17 mouse cellular contexts compared by ENCODE assay signal in the genomic region with DNA sequence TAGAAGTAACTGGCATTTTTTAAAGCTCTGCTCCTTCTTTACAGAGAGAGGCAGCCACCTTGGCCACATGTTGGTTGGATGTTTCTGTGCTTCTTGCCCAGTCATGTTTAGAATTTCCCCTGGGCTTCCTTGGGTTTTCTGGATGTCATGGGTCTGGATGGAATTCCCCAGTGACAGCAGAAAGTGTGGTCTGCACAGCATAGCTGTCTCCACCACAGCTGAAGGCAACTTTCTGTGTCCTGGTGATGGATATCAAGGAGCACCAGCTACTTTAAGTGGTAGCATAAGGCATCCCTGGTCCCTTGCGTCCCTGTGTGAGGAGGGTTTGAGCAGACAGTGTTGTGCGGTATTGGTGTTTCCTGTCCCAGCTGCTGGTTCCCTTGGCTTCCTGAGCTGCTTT.
DNase-seq lines count a peak whose midpoint lies in the region; TF ChIP-seq lines count a peak whose summit lies in the region.
"Had no signal": no experiment of that assay in that cellular context is flagged by ENCODE, and none has a peak within 500 bp of the region (broad histone marks: within the 10 kb centered on the region; RNA-seq: fewer than 3 reads in every experiment).

No protein-coding gene starts in this region.

- no peak overlapping the region for H3K4me2 ChIP-seq in CH12.LX (ENCODE audit: insufficient read depth, low read depth, poor library complexity, severe bottlenecking)
- H3K4me2 ChIP-seq: embryonic facial prominence, embryonic 12.5 days; forebrain, embryonic 12.5 days; heart, embryonic 13.5 days; hindbrain, embryonic 12.5 days had no signal

- DNase-seq in heart, embryonic 10.5 days (ENCODE audit: low spot score) = no peak
- DNase-seq in heart, adult 2 months = no peak
- DNase-seq in thymus, postnatal 14 days = peak; percentile 44
- DNase-seq in thymus, adult 18-20 months = no peak
- no peak for DNase-seq in CH12.LX (ENCODE audit: extremely low read depth)
- DNase-seq in forebrain, embryonic 10.5 days (ENCODE audit: extremely low spot score, low spot score) = no peak
- no peak for DNase-seq in right cerebral cortex, adult 18-20 months
- DNase-seq: adrenal gland, postnatal 10 days; cerebellum, adult 11-12 months; cerebellum, adult 9-10 months; cerebellum, postnatal 25 days; gastrocnemius, postnatal 10 days; heart, postnatal 36 days had no signal

- no peak for TF ChIP-seq RAD21 in CH12.LX (IDR thresholded peaks at IDR 0.05; ENCODE audit: low read depth, low read length)

- H3K9ac ChIP-seq in heart, adult 2 months (ENCODE audit: low read depth, low read length) = no peak overlapping the region
- no peak overlapping the region for H3K9ac ChIP-seq in CH12.LX (ENCODE audit: insufficient read depth, low read depth)
- H3K9ac ChIP-seq: embryonic facial prominence, embryonic 12.5 days; forebrain, embryonic 12.5 days; heart, embryonic 13.5 days; hindbrain, embryonic 12.5 days had no signal

- intact Hi-C loops in heart, adult 2 months (cut with DNase I) = no loop called here

- no peak overlapping the region for H3K4me3 ChIP-seq in heart, embryonic 10.5 days
- H3K4me3 ChIP-seq in heart, adult 2 months = no peak overlapping the region
- no peak overlapping the region for H3K4me3 ChIP-seq in CH12.LX (replicated peaks in 1 of 3; ENCODE audit: low read depth in 2 of 3, low read length in 2 of 3, poor library complexity in 1 of 3)
- no peak overlapping the region for H3K4me3 ChIP-seq in forebrain, embryonic 10.5 days
- H3K4me3 ChIP-seq: embryonic facial prominence, embryonic 12.5 days; forebrain, embryonic 12.5 days; heart, embryonic 13.5 days; hindbrain, embryonic 12.5 days had no signal

- no peaks in the 10 kb centered on the region for H3K27me3 ChIP-seq in heart, embryonic 10.5 days (ENCODE audit: insufficient read depth, poor library complexity, severe bottlenecking)
- no peaks in the 10 kb centered on the region for H3K27me3 ChIP-seq in heart, adult 2 months (ENCODE audit: control insufficient read depth, insufficient read depth, low read length)
- no peaks in the 10 kb centered on the region for H3K27me3 ChIP-seq in CH12.LX (replicated peaks)
- no peaks in the 10 kb centered on the region for H3K27me3 ChIP-seq in forebrain, embryonic 10.5 days (ENCODE audit: poor library complexity, severe bottlenecking)
- H3K27me3 ChIP-seq: embryonic facial prominence, embryonic 12.5 days; forebrain, embryonic 12.5 days; heart, embryonic 13.5 days; hindbrain, embryonic 12.5 days had no signal

- H3K9me3 ChIP-seq in heart, embryonic 10.5 days = no peaks in the 10 kb centered on the region
- no peaks in the 10 kb centered on the region for H3K9me3 ChIP-seq in CH12.LX (replicated peaks; ENCODE audit: low read length)
- H3K9me3 ChIP-seq in forebrain, embryonic 10.5 days = no peaks in the 10 kb centered on the region
- H3K9me3 ChIP-seq: embryonic facial prominence, embryonic 12.5 days; forebrain, embryonic 12.5 days; heart, embryonic 13.5 days; hindbrain, embryonic 12.5 days had no signal

- H3K27ac ChIP-seq in heart, embryonic 10.5 days = 0 out of 2 replicates have a peak overlapping the region, but pooled peaks have one; percentile 39
- H3K27ac ChIP-seq in heart, adult 2 months = no peak overlapping the region
- no peak overlapping the region for H3K27ac ChIP-seq in CH12.LX (ENCODE audit: insufficient read depth, low read depth)
- H3K27ac ChIP-seq in forebrain, embryonic 10.5 days = no peak overlapping the region
- H3K27ac ChIP-seq: embryonic facial prominence, embryonic 12.5 days; forebrain, embryonic 12.5 days; heart, embryonic 13.5 days; hindbrain, embryonic 12.5 days had no signal

- dilution Hi-C loops in CH12.LX (cut with MboI; ENCODE audit: extremely low pct_ligation_motif_present, extremely low pct_unique_long_range_greater_than_20kb, low sequenced_read_pairs) = no loop called here

- no peaks in the 10 kb centered on the region; the same call in none of the 2 replicates for H3K79me2 ChIP-seq in heart, adult 2 months (replicated peaks; ENCODE audit: control insufficient read depth, insufficient read depth, low read length)
- H3K79me2 ChIP-seq in CH12.LX (replicated peaks; ENCODE audit: control insufficient read depth, extremely low read depth, insufficient read depth, poor library complexity, severe bottlenecking) = no peaks in the 10 kb centered on the region; the same call in 1 of the 2 replicates

- H3K36me3 ChIP-seq in heart, embryonic 10.5 days = no peaks in the 10 kb centered on the region
- H3K36me3 ChIP-seq in heart, adult 2 months (ENCODE audit: control insufficient read depth, insufficient read depth, low read length) = no peaks in the 10 kb centered on the region
- H3K36me3 ChIP-seq in CH12.LX (replicated peaks in 1 of 2; ENCODE audit: control insufficient read depth in 1 of 2, insufficient read depth in 1 of 2, low read length in 1 of 2) = peaks cover 4 to 54% of the 10 kb centered on the region in 2 experiments
- H3K36me3 ChIP-seq in forebrain, embryonic 10.5 days (replicated peaks) = no peaks in the 10 kb centered on the region
- H3K36me3 ChIP-seq: embryonic facial prominence, embryonic 12.5 days; forebrain, embryonic 12.5 days; hindbrain, embryonic 12.5 days had no signal

- peaks cover 78% of the 10 kb centered on the region for H3K4me1 ChIP-seq in heart, embryonic 10.5 days
- H3K4me1 ChIP-seq in heart, adult 2 months (ENCODE audit: control insufficient read depth, insufficient read depth, low read length) = peaks cover 18% of the 10 kb centered on the region
- peaks cover 19 to 71% of the 10 kb centered on the region in 2 experiments for H3K4me1 ChIP-seq in CH12.LX (ENCODE audit: control insufficient read depth in 1 of 2, insufficient read depth in 2 of 2)
- H3K4me1 ChIP-seq in forebrain, embryonic 10.5 days = peaks cover 25% of the 10 kb centered on the region

- TF ChIP-seq EP300 in heart, adult 2 months (IDR thresholded peaks at IDR 0.05; ENCODE audit: insufficient read depth, low read depth, low read length) = no peak
- no peak for TF ChIP-seq EP300 in CH12.LX (IDR thresholded peaks at IDR 0.05; ENCODE audit: low read length)

- in situ Hi-C loops in CH12.LX (cut with MboI; ENCODE audit: low pct_ligation_motif_present, low pct_unique_long_range_greater_than_20kb, low sequenced_read_pairs) = no loop called here

- TF ChIP-seq CTCF in heart, adult 2 months (IDR thresholded peaks at IDR 0.05) = no peak
- TF ChIP-seq CTCF in CH12.LX (conservative IDR thresholded peaks at IDR 0.05 in 1 of 2, IDR thresholded peaks at IDR 0.05 in 1 of 2; ENCODE audit: low read depth in 2 of 2, low read length in 2 of 2) = no peak

- no peak for TF ChIP-seq POLR2A in heart, adult 2 months (IDR thresholded peaks at IDR 0.05; ENCODE audit: insufficient read depth, low read depth, low read length)
- TF ChIP-seq POLR2A in CH12.LX (IDR thresholded peaks at IDR 0.05; ENCODE audit: low read depth, low read length) = no peak

- WGBS in heart, embryonic 10.5 days = 62% methylated on average over 2 of the region's 2 CpGs
- WGBS in heart, adult 2 months = 59% methylated on average over 2 of the region's 2 CpGs
- WGBS in forebrain, embryonic 10.5 days = 95% methylated on average over 2 of the region's 2 CpGs

TF ChIP-seq in CH12.LX, 34 proteins besides CTCF, POLR2A, EP300 and RAD21:
- TF ChIP-seq USF2 (conservative IDR thresholded peaks at IDR 0.05; ENCODE audit: low read depth, low read length) = no peak
- TF ChIP-seq HCFC1 (IDR thresholded peaks at IDR 0.05; ENCODE audit: low read depth, low read length) = no peak
- no peak for TF ChIP-seq POLR2AphosphoS2 (IDR thresholded peaks at IDR 0.05; ENCODE audit: low read depth, low read length)
- no peak for TF ChIP-seq JUND (conservative IDR thresholded peaks at IDR 0.05; ENCODE audit: low read depth, low read length)
- TF ChIP-seq CHD1 (IDR thresholded peaks at IDR 0.05; ENCODE audit: low read depth, low read length) = 0 out of 2 replicates have a peak, but pooled peaks have one; percentile 30
- TF ChIP-seq IRF4 (IDR thresholded peaks at IDR 0.05; ENCODE audit: low read depth, low read length) = no peak
TF ChIP-seq in CH12.LX: peak in this region for 1.
